Mouse (Mus musculus): Measurements from ENCODE around the gene Olfr1394. TPM values are rescaled to one million over a fixed set of nuclear protein-coding genes. Genes with fewer than 3 reads are reported as not detected.

Gene Olfr1394
- polyA plus RNA-seq (2015; fragmentation: Nextera tagmentation; extraction: Ambion mirVana), result 0.05 TPM in 2 replicates

DNA sequence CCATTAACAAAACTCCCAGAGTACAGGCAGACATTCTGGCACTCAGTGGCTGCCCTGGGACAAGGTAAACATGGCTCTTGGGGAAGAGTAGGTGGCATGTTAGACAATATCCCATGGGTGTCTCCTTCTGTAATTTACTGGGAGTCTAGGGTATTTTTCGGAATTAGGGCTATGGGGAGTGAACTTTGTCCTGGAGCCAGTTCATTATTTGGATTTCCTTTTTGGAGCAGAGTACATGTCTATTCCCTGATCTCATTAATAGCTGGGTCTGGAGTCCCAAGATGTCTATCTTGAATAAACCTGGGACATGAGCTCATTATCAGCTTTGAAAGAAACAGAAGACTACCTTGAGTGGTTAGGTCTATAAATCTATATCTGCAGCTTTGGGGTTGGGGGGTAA is at the start of gene Olfr1394:
TSS of gene Olfr1394 (plus strand) at position 301 of the 400 bp plus-strand sequence.
- Histone ChIP-seq H3K27ac (replicated peaks) (no peak within 1 kb of the TSS), H3K4me3 (replicated peaks) (no peak within 1 kb of the TSS), H3K36me3 (no peaks in the 10 kb centered on the region), H3K4me1 (no peaks in the 10 kb centered on the region), H3K9me3 (replicated peaks) (no peaks in the 10 kb centered on the region), H3K4me2 (replicated peaks) (no peak within 1 kb of the TSS), H3K9ac (no peak within 1 kb of the TSS), H3K27me3 (no peaks in the 10 kb centered on the region)
- 86% methylated on average over 1 of the region's 1 CpGs for WGBS
- no peak for ATAC-seq (ENCODE audit: insufficient number of reproducible peaks, low FRiP score, low TSS enrichment, low read depth)

GRCm38 (mm10) chr11:49105752-49106151 is 48.4 kb upstream of the Olfr1394 start:
- ATAC-seq (ENCODE audit: insufficient number of reproducible peaks, low FRiP score, low TSS enrichment, low read depth), result no peak
- no peaks in the 10 kb centered on the region for H3K9me3 ChIP-seq (replicated peaks)
- no peak overlapping the region for H3K9ac ChIP-seq
- no peaks in the 10 kb centered on the region for H3K27me3 ChIP-seq
- no peak overlapping the region for H3K4me3 ChIP-seq (replicated peaks)
- WGBS, result 67% methylated on average over 1 of the region's 1 CpGs
- no peak overlapping the region for H3K27ac ChIP-seq (replicated peaks)
- no peak overlapping the region for H3K4me2 ChIP-seq (replicated peaks)
- H3K4me1 ChIP-seq, result no peaks in the 10 kb centered on the region
- no peaks in the 10 kb centered on the region for H3K36me3 ChIP-seq

GRCm38 (mm10) chr11:49107650-49108537 is 46.3 kb upstream of the Olfr1394 start:
- H3K4me2 ChIP-seq (replicated peaks), result no peak overlapping the region
- no peak overlapping the region for H3K9ac ChIP-seq
- no peak overlapping the region for H3K27ac ChIP-seq (replicated peaks)
- H3K36me3 ChIP-seq, result no peaks in the 10 kb centered on the region
- no peaks in the 10 kb centered on the region for H3K9me3 ChIP-seq (replicated peaks)
- no peak overlapping the region for H3K4me3 ChIP-seq (replicated peaks)
- WGBS, result 55% methylated on average over 10 of the region's 10 CpGs
- H3K4me1 ChIP-seq, result no peaks in the 10 kb centered on the region
- H3K27me3 ChIP-seq, result no peaks in the 10 kb centered on the region
- ATAC-seq (ENCODE audit: insufficient number of reproducible peaks, low FRiP score, low TSS enrichment, low read depth), result no peak

DNA sequence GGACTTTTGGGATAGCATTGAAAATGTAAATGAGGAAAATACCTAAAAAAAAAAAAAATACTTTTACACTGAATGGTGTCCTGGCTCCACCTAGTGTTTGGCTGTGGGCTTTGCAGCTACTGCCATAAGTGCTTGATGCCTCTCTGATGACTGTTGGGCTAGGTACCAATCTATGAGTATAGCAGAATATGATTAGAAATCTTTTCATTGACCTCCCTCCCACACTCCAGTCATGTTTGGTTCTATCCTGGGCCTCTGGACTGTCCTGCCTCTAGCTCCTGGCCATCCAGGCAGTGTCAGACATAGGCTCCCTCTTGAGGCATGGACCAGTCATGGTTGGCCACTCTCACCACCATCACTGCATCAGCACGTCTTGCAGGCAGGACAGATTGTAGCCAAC is 45.3 kb upstream of the Olfr1394 start:
- no peak for ATAC-seq (ENCODE audit: insufficient number of reproducible peaks, low FRiP score, low TSS enrichment, low read depth)
- Histone ChIP-seq H3K9ac (no peak overlapping the region), H3K27ac (replicated peaks) (no peak overlapping the region), H3K27me3 (no peaks in the 10 kb centered on the region), H3K4me2 (replicated peaks) (no peak overlapping the region), H3K4me1 (no peaks in the 10 kb centered on the region), H3K4me3 (replicated peaks) (no peak overlapping the region), H3K9me3 (replicated peaks) (no peaks in the 10 kb centered on the region), H3K36me3 (no peaks in the 10 kb centered on the region)
- 34% methylated on average over 1 of the region's 1 CpGs for WGBS

GRCm38 (mm10) chr11:49111000-49111399 is 43.2 kb upstream of the Olfr1394 start:
- H3K27me3 ChIP-seq, result no peaks in the 10 kb centered on the region
- no peak overlapping the region for H3K27ac ChIP-seq (replicated peaks)
- H3K4me2 ChIP-seq (replicated peaks), result no peak overlapping the region
- H3K4me3 ChIP-seq (replicated peaks), result no peak overlapping the region
- no peak overlapping the region for H3K9ac ChIP-seq
- 44% methylated on average over 1 of the region's 1 CpGs for WGBS
- H3K4me1 ChIP-seq, result no peaks in the 10 kb centered on the region
- H3K36me3 ChIP-seq, result no peaks in the 10 kb centered on the region
- no peak for ATAC-seq (ENCODE audit: insufficient number of reproducible peaks, low FRiP score, low TSS enrichment, low read depth)
- no peaks in the 10 kb centered on the region for H3K9me3 ChIP-seq (replicated peaks)

DNA sequence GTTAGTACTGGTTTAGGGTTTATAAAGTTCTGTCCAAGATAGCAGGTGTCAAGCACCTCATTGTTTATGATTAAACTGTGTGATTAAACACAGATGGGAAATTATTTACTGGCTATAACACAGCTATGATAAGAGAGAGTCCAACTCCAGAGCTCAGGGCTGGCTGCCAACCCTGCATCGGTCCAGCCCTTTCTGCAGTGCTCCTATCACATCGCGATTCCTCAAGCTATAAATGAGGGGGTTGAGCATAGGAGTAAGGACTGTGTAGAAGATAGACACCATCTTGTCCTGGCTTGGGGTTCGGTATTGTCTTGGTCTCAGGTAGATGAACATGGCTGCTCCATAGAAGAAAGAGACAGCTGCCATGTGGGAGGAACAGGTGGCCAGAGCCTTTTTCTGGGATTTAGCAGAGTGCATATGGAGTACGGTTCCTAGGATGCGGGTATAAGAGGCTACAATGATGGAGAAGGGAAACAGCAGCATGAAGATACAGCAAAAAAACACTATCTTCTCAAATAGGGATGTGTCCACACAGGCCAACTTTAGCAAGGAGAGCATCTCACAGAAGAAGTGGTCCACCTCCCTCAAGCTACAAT is 41.5 kb upstream of the Olfr1394 start:
- Histone ChIP-seq H3K27me3 (no peaks in the 10 kb centered on the region), H3K9ac (no peak overlapping the region), H3K36me3 (no peaks in the 10 kb centered on the region), H3K4me3 (replicated peaks) (no peak overlapping the region), H3K4me1 (no peaks in the 10 kb centered on the region), H3K27ac (replicated peaks) (no peak overlapping the region), H3K4me2 (replicated peaks) (no peak overlapping the region), H3K9me3 (replicated peaks) (no peaks in the 10 kb centered on the region)
- no peak for ATAC-seq (ENCODE audit: insufficient number of reproducible peaks, low FRiP score, low TSS enrichment, low read depth)
- 91% methylated on average over 6 of the region's 6 CpGs for WGBS

GRCm38 (mm10) chr11:49114158-49114557 is 40.0 kb upstream of the Olfr1394 start:
- no peak overlapping the region for H3K4me3 ChIP-seq (replicated peaks)
- H3K4me2 ChIP-seq (replicated peaks), result no peak overlapping the region
- H3K9me3 ChIP-seq (replicated peaks), result no peaks in the 10 kb centered on the region
- H3K4me1 ChIP-seq, result no peaks in the 10 kb centered on the region
- H3K36me3 ChIP-seq, result no peaks in the 10 kb centered on the region
- no peaks in the 10 kb centered on the region for H3K27me3 ChIP-seq
- ATAC-seq (ENCODE audit: insufficient number of reproducible peaks, low FRiP score, low TSS enrichment, low read depth), result no peak
- no peak overlapping the region for H3K27ac ChIP-seq (replicated peaks)
- WGBS, result 63% methylated on average over 2 of the region's 2 CpGs
- no peak overlapping the region for H3K9ac ChIP-seq

- no peaks in the 10 kb centered on the region for H3K36me3 ChIP-seq
- no peaks in the 10 kb centered on the region for H3K4me1 ChIP-seq
- H3K4me3 ChIP-seq (replicated peaks), result no peak within 1 kb of the TSS
- H3K27me3 ChIP-seq, result no peaks in the 10 kb centered on the region
- H3K9ac ChIP-seq, result no peak within 1 kb of the TSS
- no peak within 1 kb of the TSS for H3K27ac ChIP-seq (replicated peaks)
- ATAC-seq (ENCODE audit: insufficient number of reproducible peaks, low FRiP score, low TSS enrichment, low read depth), result no peak
- no peak within 1 kb of the TSS for H3K4me2 ChIP-seq (replicated peaks)
- H3K9me3 ChIP-seq (replicated peaks), result no peaks in the 10 kb centered on the region
Measured at GRCm38 (mm10) chr11:49114774-49115173, 39.4 kb upstream of the Olfr1394 start, which contains the start of gene Olfr1396. Gene Olfr1396, minus strand, starts transcription at chr11:49114874.

DNA sequence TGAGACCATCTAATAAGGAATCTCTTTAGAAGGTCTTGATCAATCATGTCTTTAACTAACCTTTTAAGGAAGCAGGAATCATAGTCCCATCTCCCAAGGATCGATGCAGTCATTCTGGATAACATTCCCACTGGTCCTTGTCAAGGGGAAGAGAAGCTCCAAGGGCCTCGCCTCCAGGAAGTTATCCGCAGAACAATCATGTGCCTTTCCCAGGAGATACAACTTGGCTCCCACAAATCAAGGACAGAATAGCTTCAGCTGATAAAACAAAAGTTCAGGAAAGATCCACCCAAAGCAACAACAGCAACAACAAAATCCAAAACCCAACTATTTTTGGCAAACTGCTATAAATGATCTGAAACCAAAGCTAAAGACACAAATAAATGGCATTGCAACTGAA is 34.5 kb upstream of the Olfr1394 start:
- no peak for ATAC-seq (ENCODE audit: insufficient number of reproducible peaks, low FRiP score, low TSS enrichment, low read depth)
- H3K27ac ChIP-seq (replicated peaks), result no peak overlapping the region
- no peaks in the 10 kb centered on the region for H3K36me3 ChIP-seq
- no peak overlapping the region for H3K4me2 ChIP-seq (replicated peaks)
- H3K4me3 ChIP-seq (replicated peaks), result no peak overlapping the region
- H3K27me3 ChIP-seq, result no peaks in the 10 kb centered on the region
- H3K4me1 ChIP-seq, result no peaks in the 10 kb centered on the region
- H3K9ac ChIP-seq, result no peak overlapping the region
- H3K9me3 ChIP-seq (replicated peaks), result no peaks in the 10 kb centered on the region
- 72% methylated on average over 3 of the region's 3 CpGs for WGBS

DNA sequence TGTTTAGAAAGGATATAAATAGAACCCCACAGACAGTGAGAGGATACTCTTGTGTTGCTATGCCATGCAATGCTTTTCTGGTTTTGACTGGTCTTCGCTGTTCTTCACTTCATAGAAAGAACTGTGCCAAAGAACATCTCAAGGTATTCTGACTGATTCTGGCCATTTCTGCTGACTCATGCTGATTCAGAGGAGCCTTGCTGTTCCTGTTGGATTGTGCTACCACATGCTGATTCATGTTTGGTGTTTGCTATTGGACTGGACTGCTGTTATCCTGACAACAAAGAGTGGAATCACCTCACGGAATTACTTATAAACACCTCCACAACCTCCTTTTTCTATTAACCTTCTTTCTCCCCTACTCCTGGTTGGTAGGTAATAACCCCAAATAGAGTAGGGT is 30.0 kb upstream of the Olfr1394 start:
- H3K4me2 ChIP-seq (replicated peaks), result no peak overlapping the region
- H3K36me3 ChIP-seq, result no peaks in the 10 kb centered on the region
- 89% methylated on average over 2 of the region's 2 CpGs for WGBS
- no peaks in the 10 kb centered on the region for H3K4me1 ChIP-seq
- no peaks in the 10 kb centered on the region for H3K9me3 ChIP-seq (replicated peaks)
- H3K4me3 ChIP-seq (replicated peaks), result no peak overlapping the region
- no peak for ATAC-seq (ENCODE audit: insufficient number of reproducible peaks, low FRiP score, low TSS enrichment, low read depth)
- no peak overlapping the region for H3K27ac ChIP-seq (replicated peaks)
- no peak overlapping the region for H3K9ac ChIP-seq
- no peaks in the 10 kb centered on the region for H3K27me3 ChIP-seq

DNA sequence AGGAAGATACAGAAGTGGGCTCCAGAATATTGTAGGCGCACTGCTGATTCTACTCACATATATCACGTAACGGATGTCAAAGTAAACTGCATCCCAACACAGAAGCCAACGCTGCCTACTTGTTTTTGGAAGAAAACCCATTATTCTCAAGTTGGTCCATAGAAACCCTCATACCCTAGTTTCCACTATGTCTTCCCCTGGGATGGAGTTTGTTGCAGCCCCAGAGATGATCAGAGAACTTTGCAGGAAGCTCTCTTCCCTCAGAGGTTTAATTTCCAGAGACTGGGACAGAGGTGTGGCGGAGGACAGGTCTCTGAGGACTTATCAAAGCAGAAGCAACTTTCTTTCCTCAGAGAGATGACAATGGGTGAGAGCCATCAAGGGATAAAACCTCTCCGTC is 12.2 kb upstream of the Olfr1394 start, which contains the start of gene Olfr1395:
TSS of gene Olfr1395 (plus strand) at position 301 of the 400 bp plus-strand sequence.
- Histone ChIP-seq H3K4me1 (no peaks in the 10 kb centered on the region), H3K4me2 (replicated peaks) (no peak within 1 kb of the TSS), H3K27me3 (no peaks in the 10 kb centered on the region), H3K4me3 (replicated peaks) (no peak within 1 kb of the TSS), H3K36me3 (no peaks in the 10 kb centered on the region), H3K9me3 (replicated peaks) (no peaks in the 10 kb centered on the region), H3K27ac (replicated peaks) (no peak within 1 kb of the TSS), H3K9ac (no peak within 1 kb of the TSS)
- 91% methylated on average over 6 of the region's 6 CpGs for WGBS
- ATAC-seq (ENCODE audit: insufficient number of reproducible peaks, low FRiP score, low TSS enrichment, low read depth), result no peak

Data from embryonic facial prominence, embryonic 15.5 days (tissue).